28 mouse cellular contexts compared by ENCODE assay signal in genomic region chr15:97808532-97808931, GRCm38 (mm10). TPM values are rescaled to one million over a fixed set of nuclear protein-coding genes. Genes with fewer than 3 reads are reported as not detected.
"Had no signal": no experiment of that assay in that cellular context is flagged by ENCODE, and none has a peak within 500 bp of the region (broad histone marks: within the 10 kb centered on the region; RNA-seq: fewer than 3 reads in every experiment).

No protein-coding gene starts in this region.

- H3K27ac ChIP-seq: heart, adult 2 months; heart, embryonic 13.5 days; heart, embryonic 15.5 days; hindbrain, embryonic 12.5 days; hindbrain, embryonic 14.5 days; kidney, embryonic 15.5 days; kidney, postnatal 0 days; limb, embryonic 12.5 days; liver, embryonic 13.5 days; liver, embryonic 15.5 days had no signal

- DNase-seq: gastrocnemius, postnatal 25 days; heart, adult 2 months; heart, postnatal 14 days; heart, postnatal 36 days; kidney, adult 11 months; kidney, adult 2 months; kidney, adult 9 months; kidney, postnatal 14 days; kidney, postnatal 36 days; layer of hippocampus, adult 9-11 months; layer of hippocampus, postnatal 36 days; left cerebral cortex, postnatal 4 days; liver; liver, embryonic 13.5 days; liver, postnatal 0 days had no signal

- H3K4me2 ChIP-seq: heart, embryonic 11.5 days; heart, embryonic 13.5 days; heart, embryonic 15.5 days; hindbrain, embryonic 12.5 days; hindbrain, embryonic 14.5 days; kidney, embryonic 15.5 days; limb, embryonic 12.5 days; liver, embryonic 11.5 days; liver, embryonic 13.5 days; liver, embryonic 15.5 days had no signal

- H3K9me3 ChIP-seq: heart, embryonic 13.5 days; heart, embryonic 15.5 days; hindbrain, embryonic 12.5 days; kidney, embryonic 15.5 days; limb, embryonic 12.5 days; liver, embryonic 13.5 days; liver, embryonic 15.5 days had no signal

- H3K9ac ChIP-seq: heart, embryonic 13.5 days; heart, embryonic 15.5 days; hindbrain, embryonic 12.5 days; hindbrain, embryonic 14.5 days; kidney, embryonic 15.5 days; limb, embryonic 12.5 days; liver, embryonic 13.5 days; liver, embryonic 15.5 days; liver, postnatal 0 days had no signal

- H3K4me3 ChIP-seq: heart, adult 2 months; heart, embryonic 13.5 days; heart, embryonic 15.5 days; hindbrain, embryonic 12.5 days; kidney, embryonic 15.5 days; limb, embryonic 12.5 days; liver, embryonic 13.5 days; liver, embryonic 15.5 days had no signal

- ATAC-seq: hindbrain, embryonic 16.5 days; inflammation-experienced regulatory T-cells, adult 6 months; intestine, embryonic 16.5 days; liver, postnatal 0 days had no signal

- H3K27me3 ChIP-seq: heart, embryonic 13.5 days; heart, embryonic 15.5 days; hindbrain, embryonic 12.5 days; kidney, embryonic 15.5 days; limb, embryonic 12.5 days; liver, embryonic 13.5 days; liver, embryonic 15.5 days had no signal

RNA-seq across cellular contexts. Expression of gene Rapgef3, which starts 40.8 kb away (rescaled TPM):
- polyA plus RNA-seq: inflammation-experienced regulatory T-cells, adult 6 months had no signal
